Mouse (Mus musculus) neural tube, embryonic 14.5 days (tissue): ENCODE results near the gene Fbxo6. TPM values are rescaled to one million over a fixed set of nuclear protein-coding genes. Genes with fewer than 3 reads are reported as not detected.

ENCODE experiments used
- ATAC-seq: fragments of 200-750 bp; cut with Nextera tagmentation; 2 replicates; pipeline ENCODE4 v1.8.0; 2017; ENCODE audit warnings: low read depth, mild to moderate bottlenecking, moderate TSS enrichment, moderate library complexity
- H3K27ac ChIP-seq: fragments of 300-500 bp; sonication (generic); 2 replicates; pipeline ENCODE4 v1.5.1; 2014; ENCODE audit warnings: low read depth, mild to moderate bottlenecking, control low read depth, low read length, moderate library complexity, mixed read lengths
- H3K27me3 ChIP-seq: fragments of 300-500 bp; sonication (generic); 2 replicates; pipeline ENCODE4 v1.6.1; 2014; ENCODE audit warnings: low read length; ENCODE audit not compliant: control insufficient read depth, insufficient read depth
- H3K36me3 ChIP-seq: fragments of 300-500 bp; sonication (generic); 2 replicates; pipeline ENCODE4 v1.6.1; 2014; ENCODE audit warnings: low read length, mixed read lengths; ENCODE audit not compliant: control insufficient read depth, insufficient read depth
- H3K4me1 ChIP-seq: fragments of 300-500 bp; sonication (generic); 2 replicates; pipeline ENCODE4 v1.6.1; 2014; ENCODE audit warnings: low read length; ENCODE audit not compliant: control insufficient read depth, insufficient read depth
- H3K4me2 ChIP-seq: fragments of 300-500 bp; sonication (generic); 2 replicates; pipeline ENCODE4 v1.6.1; 2014; ENCODE audit warnings: mild to moderate bottlenecking, low read depth, low read length, control low read depth
- H3K4me3 ChIP-seq: fragments of 300-500 bp; sonication (generic); 2 replicates; pipeline ENCODE4 v1.5.1; 2014; ENCODE audit warnings: low read depth, low read length, control low read depth, mixed read lengths
- H3K9ac ChIP-seq: fragments of 300-500 bp; sonication (generic); replicated peaks from 2 replicates; pipeline ENCODE4 v1.6.1; 2014; ENCODE audit warnings: low read depth, mild to moderate bottlenecking, control low read depth, low read length, mixed read lengths
- H3K9me3 ChIP-seq: fragments of 300-500 bp; sonication (generic); 2 replicates; pipeline ENCODE4 v1.6.1; 2016; ENCODE audit warnings: low read length; ENCODE audit not compliant: control insufficient read depth
- WGBS: fragments of 180-500 bp; shearing (Covaris S2); extraction: QIAGEN DNeasy Blood & Tissue Kit; methylation state at CpG from one replicate; pipeline ENCODE4 v1.1.7; 2014; 5-methylcytosine and 5-hydroxymethylcytosine counted together
- polyA plus RNA-seq: library from polyadenylated mRNA; unstranded; fragments of >200 nt; fragmentation: Nextera tagmentation; extraction: Ambion mirVana; gene quantifications from 2 replicates; pipeline ENCODE4 v1.2.1, GENCODE M21; 2014

Fbxo6 gene
- polyA plus RNA-seq, 1 experiment from 2014 or later = 19.7 TPM

DNA sequence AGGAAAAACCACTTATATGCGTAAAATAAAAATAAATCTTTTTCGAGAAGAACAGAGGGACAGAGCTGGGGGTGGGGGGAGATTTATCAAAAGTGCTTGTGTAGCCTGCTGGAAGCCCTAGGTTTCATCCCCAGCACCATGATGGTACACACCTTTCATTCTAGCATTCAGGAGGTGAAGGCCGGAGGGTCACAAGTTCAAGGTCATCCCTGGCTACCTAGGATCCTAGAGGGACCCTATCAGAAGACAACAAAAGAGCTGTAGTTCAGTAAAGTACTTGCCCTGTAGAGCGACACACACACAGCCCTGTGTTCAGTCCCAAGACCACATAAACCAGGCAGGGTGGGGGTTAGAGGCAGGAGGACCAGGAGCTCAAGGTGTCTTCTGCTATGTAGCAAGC, 2.1 kb upstream of the Fbxo6 start:
- ATAC-seq = no peak
- no peaks in the 10 kb centered on the region for H3K9me3 ChIP-seq
- 97% methylated on average over 4 of the region's 4 CpGs for WGBS
- H3K27me3 ChIP-seq = no peaks in the 10 kb centered on the region
- H3K4me2 ChIP-seq = no peak overlapping the region
- H3K9ac ChIP-seq = no peak overlapping the region
- no peak overlapping the region for H3K4me3 ChIP-seq
- no peak overlapping the region for H3K27ac ChIP-seq
- H3K36me3 ChIP-seq = peaks cover 29% of the 10 kb centered on the region
- peaks cover 7% of the 10 kb centered on the region for H3K4me1 ChIP-seq

DNA sequence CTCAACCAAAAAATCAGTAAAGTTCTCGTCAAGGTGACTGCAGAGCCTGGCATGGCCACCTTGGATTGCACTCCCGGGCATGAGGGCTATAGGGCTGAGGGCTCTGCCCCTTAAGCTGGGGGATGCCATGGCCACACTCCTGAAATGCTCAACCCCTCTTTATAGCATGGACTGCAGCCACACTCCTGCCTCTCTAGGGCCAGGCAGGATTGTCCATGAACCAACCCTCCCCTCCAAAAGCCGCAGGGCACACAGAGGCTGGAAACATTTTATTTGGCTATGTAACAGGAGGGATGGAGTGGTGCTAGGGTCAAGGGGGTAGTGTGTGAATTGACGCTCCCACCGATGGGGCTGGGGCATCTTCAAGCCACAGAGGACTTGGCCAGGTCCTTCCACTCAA, 607 bp upstream of the Fbxo6 start:
- no peak overlapping the region for H3K4me3 ChIP-seq
- no peak overlapping the region for H3K4me2 ChIP-seq
- WGBS = 86% methylated on average over 5 of the region's 5 CpGs
- H3K27ac ChIP-seq = no peak overlapping the region
- no peak for ATAC-seq
- no peaks in the 10 kb centered on the region; the same call in 1 of the 2 replicates for H3K4me1 ChIP-seq
- H3K9ac ChIP-seq = no peak overlapping the region
- no peaks in the 10 kb centered on the region for H3K9me3 ChIP-seq
- peaks cover 29% of the 10 kb centered on the region for H3K36me3 ChIP-seq
- no peaks in the 10 kb centered on the region for H3K27me3 ChIP-seq

DNA sequence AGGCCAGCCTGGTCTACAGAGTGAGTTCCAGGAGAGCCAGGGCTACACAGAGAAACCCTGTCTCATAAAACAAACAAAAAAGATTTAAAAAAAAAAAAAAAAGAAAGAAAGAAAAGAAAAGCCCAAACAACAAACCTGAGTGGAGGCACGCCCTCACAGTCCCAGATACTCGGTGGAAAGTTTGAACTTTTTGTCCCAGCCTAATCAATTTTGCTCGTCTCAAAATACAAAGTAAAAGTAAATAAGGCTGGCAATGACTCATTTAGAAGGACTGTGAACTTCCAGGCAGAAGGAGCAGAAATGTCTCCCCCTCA, 1.0 kb downstream of the Fbxo6 start:
- H3K36me3 ChIP-seq = peaks cover 31% of the 10 kb centered on the region
- WGBS = 39% methylated on average over 3 of the region's 3 CpGs
- no peak overlapping the region; the same call in 1 of the 2 replicates for H3K27ac ChIP-seq
- peak overlapping the region; percentile 76 for H3K9ac ChIP-seq
- ATAC-seq = no peak
- no peaks in the 10 kb centered on the region for H3K9me3 ChIP-seq
- no peaks in the 10 kb centered on the region; the same call in 1 of the 2 replicates for H3K4me1 ChIP-seq
- H3K4me3 ChIP-seq = peak overlapping the region; percentile 52
- no peaks in the 10 kb centered on the region for H3K27me3 ChIP-seq
- H3K4me2 ChIP-seq = peak overlapping the region; percentile 89

DNA sequence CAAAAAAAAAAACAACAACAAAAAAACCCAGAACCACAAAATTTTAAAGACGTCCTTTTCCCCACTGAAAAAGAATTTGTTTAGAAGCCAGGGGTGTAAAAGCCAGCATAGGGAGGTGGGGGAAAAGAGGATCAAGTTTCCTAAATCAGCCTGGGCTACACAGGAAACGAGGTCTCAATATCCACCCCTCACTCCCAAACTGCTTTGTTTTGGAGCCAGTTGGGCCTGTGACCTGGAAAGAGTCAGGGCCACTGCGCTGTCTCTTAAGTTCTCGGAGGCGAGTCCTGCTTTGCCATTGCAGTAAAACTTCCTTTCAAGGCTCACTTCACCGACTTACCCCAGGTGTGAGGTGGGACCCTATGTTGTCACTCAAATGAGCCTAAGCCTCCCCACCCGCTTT, 1.7 kb downstream of the Fbxo6 start:
- no peaks in the 10 kb centered on the region for H3K9me3 ChIP-seq
- H3K4me2 ChIP-seq = no peak overlapping the region
- WGBS = 52% methylated on average over 7 of the region's 7 CpGs
- no peaks in the 10 kb centered on the region for H3K27me3 ChIP-seq
- peaks cover 34% of the 10 kb centered on the region for H3K36me3 ChIP-seq
- no peak overlapping the region for H3K27ac ChIP-seq
- no peak overlapping the region for H3K4me3 ChIP-seq
- H3K4me1 ChIP-seq = no peaks in the 10 kb centered on the region; the same call in 1 of the 2 replicates
- ATAC-seq = no peak
- H3K9ac ChIP-seq = no peak overlapping the region

DNA sequence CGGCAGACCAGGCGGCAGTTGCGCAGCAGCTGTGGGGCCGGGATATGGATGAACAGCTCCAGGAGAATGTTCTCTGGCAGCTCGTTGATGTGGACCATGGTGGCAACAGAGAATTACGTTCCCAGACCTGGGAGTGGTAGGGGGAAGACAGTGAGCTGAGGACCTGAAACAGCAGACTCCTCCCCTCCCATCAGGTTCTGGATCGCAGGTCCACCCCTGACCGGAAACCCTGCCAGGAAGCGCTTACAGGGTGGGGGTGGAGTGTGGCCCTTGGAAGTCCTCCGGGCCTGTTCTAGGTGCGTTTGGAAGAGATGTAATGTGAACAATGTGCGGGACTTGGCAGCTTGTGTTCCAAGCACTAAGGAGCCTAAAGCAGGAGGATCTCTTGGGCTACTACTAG, 2.4 kb downstream of the Fbxo6 start:
- 59% methylated on average over 12 of the region's 12 CpGs for WGBS

DNA sequence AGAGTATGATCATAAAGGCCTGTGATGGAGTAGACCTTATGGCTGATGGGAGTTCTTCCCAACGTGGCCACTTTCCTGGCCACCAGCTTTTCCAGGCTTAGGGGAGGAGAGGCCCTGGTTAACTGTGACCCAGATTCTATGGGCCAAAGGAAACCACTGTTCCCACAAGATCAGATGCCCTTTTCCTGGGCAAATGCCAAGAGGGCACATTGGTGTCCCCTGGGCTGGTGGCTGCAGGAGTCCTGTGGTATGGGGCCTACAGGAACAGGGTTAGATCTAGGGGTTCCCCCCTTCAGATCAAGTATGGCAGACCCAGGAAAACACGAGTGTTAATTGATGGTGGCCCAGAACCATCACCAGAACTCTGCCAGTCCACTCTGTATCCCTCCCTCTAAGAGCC, 4.2 kb downstream of the Fbxo6 start:
- no peak for ATAC-seq
- Histone ChIP-seq H3K4me3 (no peak overlapping the region), H3K27ac (no peak overlapping the region), H3K9ac (no peak overlapping the region), H3K9me3 (no peaks in the 10 kb centered on the region), H3K36me3 (peaks cover 19% of the 10 kb centered on the region), H3K4me2 (no peak overlapping the region), H3K4me1 (no peaks in the 10 kb centered on the region; the same call in 1 of the 2 replicates), H3K27me3 (no peaks in the 10 kb centered on the region)
- WGBS = 87% methylated on average over 2 of the region's 2 CpGs

More for the DNA sequence above, 2.4 kb downstream of the Fbxo6 start:
- no peak for ATAC-seq
- Histone ChIP-seq H3K27ac (no peak overlapping the region), H3K9me3 (no peaks in the 10 kb centered on the region), H3K4me2 (no peak overlapping the region), H3K36me3 (peaks cover 34% of the 10 kb centered on the region), H3K4me1 (no peaks in the 10 kb centered on the region; the same call in 1 of the 2 replicates), H3K27me3 (no peaks in the 10 kb centered on the region), H3K4me3 (no peak overlapping the region), H3K9ac (no peak overlapping the region)

DNA sequence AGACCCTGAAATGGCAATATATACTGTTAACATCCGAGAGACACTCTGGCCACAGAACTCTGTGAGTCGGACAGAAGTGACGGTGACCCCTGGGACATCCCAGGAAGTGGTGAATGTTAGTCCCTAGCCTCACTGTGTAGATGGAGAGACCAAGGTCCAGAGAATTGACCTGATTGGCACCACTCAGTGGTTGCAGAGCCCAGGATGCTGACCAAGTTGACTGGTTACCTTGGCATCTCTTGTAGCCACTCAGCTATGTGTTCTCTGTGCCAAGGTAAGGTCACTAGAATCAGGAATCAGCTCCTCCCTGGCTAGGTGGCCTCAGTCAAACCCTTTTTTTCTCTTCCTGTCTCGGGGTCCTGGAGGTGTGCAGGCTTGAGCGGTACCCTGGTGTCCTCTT, 8.2 kb downstream of the Fbxo6 start:
- Histone ChIP-seq H3K27ac (no peak overlapping the region), H3K4me3 (no peak overlapping the region), H3K9me3 (no peaks in the 10 kb centered on the region), H3K27me3 (no peaks in the 10 kb centered on the region), H3K36me3 (peaks cover 18% of the 10 kb centered on the region), H3K9ac (no peak overlapping the region), H3K4me1 (peaks cover 2% of the 10 kb centered on the region; the same call in 1 of the 2 replicates), H3K4me2 (no peak overlapping the region)
- 94% methylated on average over 5 of the region's 5 CpGs for WGBS
- no peak for ATAC-seq

DNA sequence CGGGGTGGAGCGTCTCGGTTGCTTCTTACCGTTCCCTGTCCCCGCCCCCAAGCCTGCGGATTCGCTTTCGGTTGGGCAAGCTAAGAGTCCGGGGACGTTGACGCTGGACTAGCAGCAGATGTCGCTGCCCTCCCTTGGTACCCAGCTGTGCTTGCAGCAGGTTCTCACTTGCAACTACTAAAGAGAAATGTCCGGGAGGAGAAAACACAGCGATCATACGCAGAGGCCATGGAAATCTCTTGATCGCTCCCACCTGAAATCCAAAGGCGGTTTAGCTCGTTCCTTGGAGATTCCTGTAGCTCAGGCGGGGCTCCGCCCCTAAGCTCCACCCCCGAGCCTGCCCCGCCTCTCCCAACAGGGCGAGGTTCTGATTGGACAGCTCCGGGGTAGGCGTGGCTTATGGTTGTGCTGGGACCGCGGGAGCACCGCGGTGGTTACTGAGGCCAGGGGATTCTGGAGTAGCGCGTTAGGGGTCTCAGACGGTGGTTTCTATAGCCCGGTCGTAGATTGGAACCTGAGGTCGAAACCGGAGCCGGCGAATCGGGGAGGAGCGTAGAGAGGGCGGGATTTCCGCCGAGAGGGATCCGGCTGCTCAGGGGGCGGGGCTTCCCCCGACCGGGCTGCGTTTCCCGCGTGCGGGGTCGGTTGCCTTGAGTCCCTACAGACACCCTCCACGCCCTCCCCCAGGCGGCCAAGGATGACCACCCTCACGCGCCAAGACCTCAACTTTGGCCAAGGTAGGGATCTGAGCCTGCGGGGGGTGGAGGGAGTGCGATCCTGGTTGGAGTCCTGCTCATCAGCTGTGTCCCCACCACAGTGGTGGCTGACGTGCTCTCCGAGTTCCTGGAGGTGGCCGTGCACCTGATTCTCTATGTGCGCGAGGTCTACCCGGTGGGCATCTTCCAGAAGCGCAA, 11.6 kb downstream of the Fbxo6 start:
- WGBS = under 1% methylated on average over 61 of the region's 65 CpGs
- peak overlapping the region; percentile 56 for H3K9ac ChIP-seq
- H3K27ac ChIP-seq = peak overlapping the region; percentile 83
- H3K9me3 ChIP-seq = no peaks in the 10 kb centered on the region
- peak; percentile 94 for ATAC-seq
- H3K27me3 ChIP-seq = no peaks in the 10 kb centered on the region
- peak overlapping the region; percentile 57 for H3K4me3 ChIP-seq
- peaks cover 2% of the 10 kb centered on the region; the same call in 1 of the 2 replicates for H3K4me1 ChIP-seq
- peaks cover 4% of the 10 kb centered on the region for H3K36me3 ChIP-seq
- H3K4me2 ChIP-seq = peak overlapping the region; percentile 80

DNA sequence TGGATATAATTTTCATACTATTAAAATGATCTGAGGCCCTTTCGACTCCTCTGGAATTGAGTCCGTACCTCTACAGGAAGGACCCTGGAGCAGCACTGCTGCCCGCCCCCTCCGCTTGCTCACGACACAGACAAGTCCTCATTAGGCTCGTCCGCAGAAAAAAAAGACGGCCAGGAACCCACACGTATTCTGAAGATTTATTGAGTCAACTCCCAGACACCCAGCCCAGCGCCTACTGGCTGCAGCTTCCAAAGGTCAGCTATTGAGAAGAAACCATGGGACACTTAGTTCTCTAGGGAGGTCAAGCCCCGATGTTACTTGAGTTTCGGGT, 12.2 kb downstream of the Fbxo6 start:
- Histone ChIP-seq H3K27me3 (no peaks in the 10 kb centered on the region), H3K9me3 (no peaks in the 10 kb centered on the region)
- peak; percentile 25 for ATAC-seq

More for the DNA sequence above, 12.2 kb downstream of the Fbxo6 start:
- peak overlapping the region; percentile 83 for H3K27ac ChIP-seq
- no peaks in the 10 kb centered on the region for H3K36me3 ChIP-seq
- H3K4me1 ChIP-seq = peaks cover 2% of the 10 kb centered on the region; the same call in 1 of the 2 replicates
- 0% methylated on average over 12 of the region's 12 CpGs for WGBS
- H3K9ac ChIP-seq = peak overlapping the region; percentile 56; the same call in 1 of the 2 replicates
- peak overlapping the region; percentile 57 for H3K4me3 ChIP-seq
- H3K4me2 ChIP-seq = peak overlapping the region; percentile 80
